Mouse (Mus musculus) intestine, embryonic 16.5 days (tissue): ENCODE measurements around the gene Pip4k2c. TPM values are rescaled to one million over a fixed set of nuclear protein-coding genes. Genes with fewer than 3 reads are reported as not detected.

Source experiments
- ATAC-seq: fragments of 200-750 bp; cut with Nextera tagmentation; 2 replicates; pipeline ENCODE4 v1.8.0; 2017; ENCODE audit warnings: moderate TSS enrichment, moderate library complexity
- H3K27ac ChIP-seq: fragments of 300-500 bp; sonication (generic); 2 replicates; pipeline ENCODE4 v1.5.1; 2014; ENCODE audit warnings: mild to moderate bottlenecking, low read length
- H3K27me3 ChIP-seq: fragments of 300-500 bp; sonication (generic); replicated peaks from 2 replicates; pipeline ENCODE4 v1.6.1; 2014; ENCODE audit warnings: low read length, control low read depth, mixed read lengths; ENCODE audit not compliant: control insufficient read depth, insufficient read depth
- H3K36me3 ChIP-seq: fragments of 300-500 bp; sonication (generic); 2 replicates; pipeline ENCODE4 v1.6.1; 2014; ENCODE audit warnings: low read length, control low read depth; ENCODE audit not compliant: control insufficient read depth, insufficient read depth
- H3K4me1 ChIP-seq: fragments of 300-500 bp; sonication (generic); 2 replicates; pipeline ENCODE4 v1.6.1; 2014; ENCODE audit warnings: low read length, control low read depth, mixed read lengths; ENCODE audit not compliant: control insufficient read depth, insufficient read depth
- H3K4me2 ChIP-seq: fragments of 300-500 bp; sonication (generic); 2 replicates; pipeline ENCODE4 v1.6.1; 2014; ENCODE audit warnings: low read depth, low read length, control low read depth
- H3K4me3 ChIP-seq: fragments of 300-500 bp; sonication (generic); 2 replicates; pipeline ENCODE4 v1.5.1; 2014; ENCODE audit warnings: mild to moderate bottlenecking, low read length
- H3K9ac ChIP-seq: fragments of 300-500 bp; sonication (generic); 2 replicates; pipeline ENCODE4 v1.6.1; 2014; ENCODE audit warnings: low read depth, low read length
- H3K9me3 ChIP-seq: fragments of 300-500 bp; sonication (generic); 2 replicates; pipeline ENCODE4 v1.6.1; 2016; ENCODE audit warnings: low read length, control low read depth; ENCODE audit not compliant: control insufficient read depth
- WGBS: fragments of 180-500 bp; shearing (Covaris S2); extraction: QIAGEN DNeasy Blood & Tissue Kit; methylation state at CpG from one replicate; pipeline ENCODE4 v1.1.7; 2014; 5-methylcytosine and 5-hydroxymethylcytosine counted together
- polyA plus RNA-seq: library from polyadenylated mRNA; unstranded; fragments of >200 nt; fragmentation: Nextera tagmentation; extraction: Ambion mirVana; gene quantifications from 2 replicates; pipeline ENCODE4 v1.2.1, GENCODE M21; 2015

Pip4k2c gene
- polyA plus RNA-seq, 1 experiment from 2014 or later = 40.3 TPM

- Histone ChIP-seq H3K4me3 (peak overlapping the region; percentile 65), H3K27ac (peak overlapping the region; percentile 89), H3K36me3 (peaks cover 6% of the 10 kb centered on the region; the same call in 1 of the 2 replicates), H3K9ac (peak overlapping the region; percentile 75), H3K27me3 (0 out of 2 replicates have a peak, but pooled peaks cover 7% of the 10 kb centered on the region), H3K9me3 (0 out of 2 replicates have a peak, but pooled peaks cover 4% of the 10 kb centered on the region), H3K4me2 (peak overlapping the region; percentile 72), H3K4me1 (peaks cover 32% of the 10 kb centered on the region)
- ATAC-seq = no peak
- 48% methylated on average over 10 of the region's 10 CpGs for WGBS
Measured at GRCm38 (mm10) chr10:127187371-127188078, 23.9 kb downstream of the Pip4k2c start.

- 86% methylated on average over 1 of the region's 1 CpGs for WGBS
- H3K36me3 ChIP-seq = peaks cover 5% of the 10 kb centered on the region; the same call in 1 of the 2 replicates
- H3K9me3 ChIP-seq = 0 out of 2 replicates have a peak, but pooled peaks cover 4% of the 10 kb centered on the region
- H3K4me1 ChIP-seq = peaks cover 32% of the 10 kb centered on the region
- no peak overlapping the region for H3K4me2 ChIP-seq
- H3K27me3 ChIP-seq = peaks cover 11% of the 10 kb centered on the region; the same call in 1 of the 2 replicates
- H3K4me3 ChIP-seq = no peak overlapping the region
- H3K9ac ChIP-seq = no peak overlapping the region
- H3K27ac ChIP-seq = no peak overlapping the region
- no peak for ATAC-seq
Measured at GRCm38 (mm10) chr10:127186451-127186850, 24.9 kb downstream of the Pip4k2c start.

- 0 out of 2 replicates have a peak, but pooled peaks cover 4% of the 10 kb centered on the region for H3K9me3 ChIP-seq
- peaks cover 30% of the 10 kb centered on the region for H3K4me1 ChIP-seq
- no peak for ATAC-seq
- H3K4me2 ChIP-seq = no peak overlapping the region
- WGBS = 84% methylated on average over 15 of the region's 15 CpGs
- no peak overlapping the region for H3K9ac ChIP-seq
- H3K27me3 ChIP-seq = peaks cover 17% of the 10 kb centered on the region; the same call in 1 of the 2 replicates
- H3K36me3 ChIP-seq = peaks cover 5% of the 10 kb centered on the region; the same call in 1 of the 2 replicates
- H3K4me3 ChIP-seq = no peak overlapping the region
- no peak overlapping the region for H3K27ac ChIP-seq
Measured at GRCm38 (mm10) chr10:127185506-127185905, 25.9 kb downstream of the Pip4k2c start.

GRCm38 (mm10) chr10:127185101-127185500, 26.3 kb downstream of the Pip4k2c start:
- Histone ChIP-seq H3K9me3 (0 out of 2 replicates have a peak, but pooled peaks cover 4% of the 10 kb centered on the region), H3K27ac (no peak overlapping the region), H3K4me2 (no peak overlapping the region), H3K4me3 (no peak overlapping the region), H3K27me3 (peaks cover 21% of the 10 kb centered on the region; the same call in 1 of the 2 replicates), H3K9ac (no peak overlapping the region), H3K36me3 (peaks cover 5% of the 10 kb centered on the region; the same call in 1 of the 2 replicates), H3K4me1 (peaks cover 30% of the 10 kb centered on the region)
- no peak for ATAC-seq
- 74% methylated on average over 9 of the region's 9 CpGs for WGBS

GRCm38 (mm10) chr10:127183759-127184158, 27.6 kb downstream of the Pip4k2c start:
- peak; percentile 30 for ATAC-seq
- Histone ChIP-seq H3K4me2 (peak overlapping the region; percentile 46), H3K4me1 (peaks cover 24% of the 10 kb centered on the region), H3K36me3 (peaks cover 5% of the 10 kb centered on the region; the same call in 1 of the 2 replicates), H3K27ac (no peak overlapping the region), H3K27me3 (peaks cover 33% of the 10 kb centered on the region), H3K4me3 (0 out of 2 replicates have a peak overlapping the region, but pooled peaks have one; percentile 5), H3K9ac (peak overlapping the region; percentile 29; the same call in 1 of the 2 replicates), H3K9me3 (0 out of 2 replicates have a peak, but pooled peaks cover 4% of the 10 kb centered on the region)
- 16% methylated on average over 20 of the region's 20 CpGs for WGBS

GRCm38 (mm10) chr10:127182624-127183023, 28.8 kb downstream of the Pip4k2c start:
- no peak overlapping the region for H3K27ac ChIP-seq
- H3K9ac ChIP-seq = no peak overlapping the region
- peaks cover 5% of the 10 kb centered on the region; the same call in 1 of the 2 replicates for H3K36me3 ChIP-seq
- 0 out of 2 replicates have a peak, but pooled peaks cover 4% of the 10 kb centered on the region for H3K9me3 ChIP-seq
- H3K4me2 ChIP-seq = no peak overlapping the region
- 84% methylated on average over 4 of the region's 4 CpGs for WGBS
- no peak overlapping the region for H3K4me3 ChIP-seq
- ATAC-seq = no peak
- peaks cover 42% of the 10 kb centered on the region for H3K27me3 ChIP-seq
- H3K4me1 ChIP-seq = peaks cover 26% of the 10 kb centered on the region

- WGBS = 65% methylated on average over 6 of the region's 6 CpGs
- peaks cover 47% of the 10 kb centered on the region for H3K27me3 ChIP-seq
- H3K4me1 ChIP-seq = peaks cover 26% of the 10 kb centered on the region
Measured at GRCm38 (mm10) chr10:127181566-127181965, 29.8 kb downstream of the Pip4k2c start.

GRCm38 (mm10) chr10:127180695-127181047, 30.7 kb downstream of the Pip4k2c start:
- H3K27ac ChIP-seq = no peak overlapping the region
- H3K36me3 ChIP-seq = no peaks in the 10 kb centered on the region
- peaks cover 47% of the 10 kb centered on the region for H3K27me3 ChIP-seq
- ATAC-seq = no peak
- H3K4me3 ChIP-seq = no peak overlapping the region
- WGBS = 43% methylated on average over 3 of the region's 3 CpGs
- no peak overlapping the region for H3K4me2 ChIP-seq
- no peaks in the 10 kb centered on the region for H3K9me3 ChIP-seq
- H3K4me1 ChIP-seq = peaks cover 26% of the 10 kb centered on the region
- no peak overlapping the region for H3K9ac ChIP-seq

More at GRCm38 (mm10) chr10:127181566-127181965, 29.8 kb downstream of the Pip4k2c start:
- Histone ChIP-seq H3K9ac (no peak overlapping the region), H3K36me3 (no peaks in the 10 kb centered on the region), H3K9me3 (0 out of 2 replicates have a peak, but pooled peaks cover 1% of the 10 kb centered on the region), H3K27ac (no peak overlapping the region), H3K4me3 (no peak overlapping the region), H3K4me2 (no peak overlapping the region)
- ATAC-seq = no peak

- Histone ChIP-seq H3K27me3 (peaks cover 47% of the 10 kb centered on the region), H3K36me3 (no peaks in the 10 kb centered on the region), H3K4me1 (peaks cover 26% of the 10 kb centered on the region), H3K4me3 (peak within 1 kb of the TSS; percentile 12; the same call in 1 of the 2 replicates), H3K4me2 (peak within 1 kb of the TSS; percentile 32), H3K27ac (no peak within 1 kb of the TSS), H3K9me3 (no peaks in the 10 kb centered on the region), H3K9ac (peak within 1 kb of the TSS; percentile 37; the same call in 1 of the 2 replicates)
- no peak for ATAC-seq
- 3% methylated on average over 34 of the region's 34 CpGs for WGBS
Measured at GRCm38 (mm10) chr10:127179871-127180694, 31.3 kb downstream of the Pip4k2c start, which contains the start of gene Slc26a10. Slc26a10 (minus strand) TSS chr10:127180645.
